Mouse (Mus musculus) right cerebral cortex, postnatal 14 days (tissue): Measurements from ENCODE around the gene Nr1d2.
"Not testable (repeated sequence)": the region's sequence is repeated elsewhere in the genome, so short reads cannot be mapped to it uniquely, and the experiment has no call there.

Experiments used
- DNase-seq: peaks from one replicate; pipeline ENCODE4 v3.0.0; 2022

Nr1d2 gene

GRCm38 (mm10) chr14:18238750-18239731 lies at the start of gene Nr1d2:
Nr1d2 (minus strand) TSS chr14:18239127.
- peak; percentile 94 for DNase-seq

- DNase-seq = no peak
These were observed 48.5 kb upstream of the Nr1d2 start for GRCm38 (mm10) chr14:18287391-18287790.

- no peak for DNase-seq
These were observed 47.5 kb upstream of the Nr1d2 start for GRCm38 (mm10) chr14:18286441-18286840.

- DNase-seq = no peak
These were observed 46.5 kb upstream of the Nr1d2 start for GRCm38 (mm10) chr14:18285476-18285875.

- DNase-seq = no peak
These were observed 45.7 kb upstream of the Nr1d2 start for GRCm38 (mm10) chr14:18284581-18284980.

- DNase-seq = no peak
These were observed 41.4 kb upstream of the Nr1d2 start for GRCm38 (mm10) chr14:18280375-18280774.

GRCm38 (mm10) chr14:18274526-18274925 lies 35.6 kb upstream of the Nr1d2 start:
- DNase-seq = no peak

GRCm38 (mm10) chr14:18271666-18272065 lies 32.7 kb upstream of the Nr1d2 start:
- DNase-seq = no peak

- DNase-seq = peak; percentile 96
These were observed 31.9 kb upstream of the Nr1d2 start, which contains the start of the genes Nkiras1 and Rpl15 for GRCm38 (mm10) chr14:18270529-18271441. Nkiras1 (plus strand) TSS chr14:18271136. Rpl15 (minus strand) TSS chr14:18271391.

- not testable (repeated sequence) for DNase-seq
These were observed 31.1 kb upstream of the Nr1d2 start for GRCm38 (mm10) chr14:18269947-18270528.

- DNase-seq = peak; percentile 51
These were observed 24.5 kb upstream of the Nr1d2 start for GRCm38 (mm10) chr14:18263427-18263826.

- no peak for DNase-seq
These were observed 22.3 kb upstream of the Nr1d2 start for GRCm38 (mm10) chr14:18261203-18261602.

GRCm38 (mm10) chr14:18242638-18243130 lies 3.8 kb upstream of the Nr1d2 start:
- no peak for DNase-seq

GRCm38 (mm10) chr14:18241786-18242185 lies 2.9 kb upstream of the Nr1d2 start:
- DNase-seq = no peak

- DNase-seq = no peak
These were observed 1.2 kb upstream of the Nr1d2 start for GRCm38 (mm10) chr14:18240132-18240531.

- peak; percentile 99 for DNase-seq
These were observed 687 bp downstream of the Nr1d2 start for GRCm38 (mm10) chr14:18238131-18238749.

- no peak for DNase-seq
These were observed 1.5 kb downstream of the Nr1d2 start for GRCm38 (mm10) chr14:18237381-18237780.

- not testable (repeated sequence) for DNase-seq
These were observed 2.3 kb downstream of the Nr1d2 start for GRCm38 (mm10) chr14:18236496-18237235.

GRCm38 (mm10) chr14:18233981-18234960 lies 4.7 kb downstream of the Nr1d2 start:
- no peak for DNase-seq

- no peak for DNase-seq
These were observed 5.9 kb downstream of the Nr1d2 start for GRCm38 (mm10) chr14:18233076-18233475.
